Mouse (Mus musculus) heart, postnatal 0 days (tissue): ENCODE data around the gene Cd244a.

Source experiments
- CTCF ChIP-seq: IDR thresholded peaks from 2 replicates; pipeline ENCODE4 v1.5.1; 2016; ENCODE audit warnings: antibody characterized with exemption, control low read depth, low read depth
- EP300 ChIP-seq: IDR thresholded peaks from 2 replicates; pipeline ENCODE4 v1.6.1; 2016; ENCODE audit warnings: antibody characterized with exemption, low read depth

DNA sequence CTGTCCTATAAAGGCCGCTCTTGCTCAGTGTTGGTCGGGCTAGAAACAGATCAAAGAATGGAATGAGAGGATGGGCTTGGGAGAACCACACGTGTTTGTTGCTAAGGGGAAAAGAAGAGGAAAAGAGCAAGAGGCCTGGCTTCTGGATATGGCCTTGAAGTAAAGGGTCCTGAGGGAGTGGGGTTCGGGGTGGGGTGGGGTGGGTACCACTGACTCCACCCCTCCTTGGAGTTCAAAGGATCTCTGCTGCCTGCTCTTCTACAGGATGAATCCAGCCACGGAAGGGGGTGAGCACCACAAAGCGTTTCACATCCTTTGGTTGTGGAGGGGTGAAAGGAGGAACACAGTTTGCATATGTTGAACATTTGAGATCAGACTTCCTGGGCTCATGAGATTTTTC lies 586 bp upstream of the Cd244a start:
- TF ChIP-seq CTCF, result no peak
- no peak for TF ChIP-seq EP300
